Mouse (Mus musculus) heart, adult 2 months (tissue): ENCODE results near the gene D430042O09Rik. TPM values are rescaled to one million over a fixed set of nuclear protein-coding genes. Genes with fewer than 3 reads are reported as not detected.

Experiments used
- DNase-seq, 2 experiments: peaks; one replicate each; pipeline ENCODE4 v3.0.0; 2021
- H3K27ac ChIP-seq: fragments of 200-600 bp; 2 replicates; pipeline ENCODE4 v1.8.1; 2022
- H3K27me3 ChIP-seq: fragments of 200-500 bp; 2 replicates; pipeline ENCODE4 v1.6.1; 2012; ENCODE audit warnings: mild to moderate bottlenecking, low read length, inconsistent platforms, mixed read lengths; ENCODE audit not compliant: control insufficient read depth, insufficient read depth
- H3K36me3 ChIP-seq: fragments of 200-500 bp; 2 replicates; pipeline ENCODE4 v1.6.1; 2012; ENCODE audit warnings: low read length, inconsistent platforms; ENCODE audit not compliant: control insufficient read depth, insufficient read depth
- H3K4me1 ChIP-seq: fragments of 200-500 bp; 2 replicates; pipeline ENCODE4 v1.6.1; 2011; ENCODE audit warnings: low read length; ENCODE audit not compliant: control insufficient read depth, insufficient read depth
- H3K4me3 ChIP-seq: fragments of 200-600 bp; 2 replicates; pipeline ENCODE4 v1.8.1; 2022
- H3K79me2 ChIP-seq: fragments of 200-500 bp; replicated peaks from 2 replicates; pipeline ENCODE4 v1.6.1; 2012; ENCODE audit warnings: mild to moderate bottlenecking, inconsistent platforms, low read length, moderate library complexity, mixed read lengths; ENCODE audit not compliant: control insufficient read depth, insufficient read depth
- H3K9ac ChIP-seq: fragments of 200-500 bp; 2 replicates; pipeline ENCODE4 v1.6.1; 2012; ENCODE audit warnings: low read depth, mild to moderate bottlenecking, control low read depth, inconsistent platforms, low read length, mixed read lengths
- CTCF ChIP-seq: fragments of 200-600 bp; IDR thresholded peaks from 2 replicates; pipeline ENCODE4 v1.8.1; 2022; ENCODE audit warnings: antibody characterized with exemption, mild to moderate bottlenecking, moderate library complexity
- EP300 ChIP-seq: fragments of 200-500 bp; IDR thresholded peaks from 2 replicates; pipeline ENCODE4 v1.6.1; 2011; ENCODE audit warnings: low read depth, low read length, control low read depth; ENCODE audit not compliant: insufficient read depth
- POLR2A ChIP-seq: fragments of 200-500 bp; IDR thresholded peaks from 2 replicates; pipeline ENCODE4 v1.6.1; 2011; ENCODE audit warnings: mild to moderate bottlenecking, low read depth, low read length, control low read depth; ENCODE audit not compliant: insufficient read depth
- WGBS: fragments of 180-500 bp; shearing (Covaris S2); methylation state at CpG from one replicate; pipeline ENCODE4 v1.1.7; 2018; 5-methylcytosine and 5-hydroxymethylcytosine counted together
- intact Hi-C: fragments of 180-260 bp; cut with DNase I; formaldehyde crosslinking; loops from one replicate; pipeline ENCODE4 v1.15.1; 2025
- polyA plus RNA-seq: library from polyadenylated mRNA; depleted of rRNA; stranded (reverse); fragments of >200 nt; gene quantifications from 2 replicates; pipeline ENCODE4 v1.2.3, GENCODE M21; 2012
- total RNA-seq, 2 experiments: library from RNA; stranded (reverse); gene quantifications; 2 replicates each; pipeline ENCODE4 v1.2.3; 2021

Gene D430042O09Rik
- total and polyA plus RNA-seq, 3 experiments, result 8.2 to 11.5 (median 9.3) TPM

GRCm38 (mm10) chr7:125744774-125745173, 37.1 kb downstream of the D430042O09Rik start:
- H3K27me3 ChIP-seq, result no peaks in the 10 kb centered on the region
- no peaks in the 10 kb centered on the region for H3K79me2 ChIP-seq
- intact Hi-C loops, result no loop called here
- H3K27ac ChIP-seq, result no peak overlapping the region
- no peak for DNase-seq
- H3K9ac ChIP-seq, result no peak overlapping the region
- TF ChIP-seq EP300 (no peak), POLR2A (no peak), CTCF (no peak)
- H3K4me3 ChIP-seq, result no peak overlapping the region
- WGBS, result 66% methylated on average over 1 of the region's 1 CpGs
- H3K36me3 ChIP-seq, result no peaks in the 10 kb centered on the region
- H3K4me1 ChIP-seq, result peaks cover 6% of the 10 kb centered on the region

GRCm38 (mm10) chr7:125746621-125747315, 39.1 kb downstream of the D430042O09Rik start:
- no peak overlapping the region for H3K4me3 ChIP-seq
- H3K36me3 ChIP-seq, result no peaks in the 10 kb centered on the region
- H3K79me2 ChIP-seq, result no peaks in the 10 kb centered on the region
- no peak overlapping the region for H3K27ac ChIP-seq
- no peak for DNase-seq
- 93% methylated on average over 2 of the region's 2 CpGs for WGBS
- H3K9ac ChIP-seq, result no peak overlapping the region
- no peak for TF ChIP-seq CTCF
- no peak for TF ChIP-seq POLR2A
- TF ChIP-seq EP300, result no peak
- H3K27me3 ChIP-seq, result no peaks in the 10 kb centered on the region
- intact Hi-C loops, result no loop called here
- H3K4me1 ChIP-seq, result no peaks in the 10 kb centered on the region

- 70% methylated on average over 7 of the region's 7 CpGs for whole genome bisulfite sequencing
- H3K4me1 ChIP-seq, result no peaks in the 10 kb centered on the region
- no peak overlapping the region for H3K4me3 ChIP-seq
- DNase-seq, result no peak
- H3K36me3 ChIP-seq, result no peaks in the 10 kb centered on the region
- no peaks in the 10 kb centered on the region for H3K27me3 ChIP-seq
- H3K79me2 ChIP-seq, result no peaks in the 10 kb centered on the region
- TF ChIP-seq CTCF (peak; percentile 59), EP300 (no peak)
- H3K27ac ChIP-seq, result no peak overlapping the region
- no peak overlapping the region for H3K9ac ChIP-seq
- intact Hi-C loops, result no loop called here
Observed at GRCm38 (mm10) chr7:125747316-125747690, 39.6 kb downstream of the D430042O09Rik start.

GRCm38 (mm10) chr7:125748186-125748585, 40.5 kb downstream of the D430042O09Rik start:
- Histone ChIP-seq H3K79me2 (no peaks in the 10 kb centered on the region), H3K4me1 (no peaks in the 10 kb centered on the region), H3K36me3 (no peaks in the 10 kb centered on the region), H3K27me3 (no peaks in the 10 kb centered on the region), H3K9ac (no peak overlapping the region), H3K4me3 (no peak overlapping the region), H3K27ac (no peak overlapping the region)
- 56% methylated on average over 3 of the region's 3 CpGs for WGBS
- intact Hi-C loops, result loop anchor here (2.0 kb wide), 1 partner anchor 341 kb away; no protein-coding TSS in a partner anchor
- DNase-seq, result no peak
- no peak for TF ChIP-seq EP300
- peak; percentile 79 for TF ChIP-seq CTCF

GRCm38 (mm10) chr7:125752699-125753325, 45.1 kb downstream of the D430042O09Rik start:
- intact Hi-C loops, result loop anchor here (5.0 kb wide), 1 partner anchor 69 kb away; no protein-coding TSS in a partner anchor
- Histone ChIP-seq H3K9ac (no peak overlapping the region), H3K4me3 (no peak overlapping the region), H3K36me3 (no peaks in the 10 kb centered on the region), H3K27me3 (no peaks in the 10 kb centered on the region), H3K4me1 (no peaks in the 10 kb centered on the region), H3K79me2 (no peaks in the 10 kb centered on the region), H3K27ac (peak overlapping the region; percentile 47)
- DNase-seq, result no peak
- no peak for TF ChIP-seq EP300
- no peak for TF ChIP-seq POLR2A
- no peak for TF ChIP-seq CTCF
- WGBS, result 64% methylated on average over 7 of the region's 7 CpGs

GRCm38 (mm10) chr7:125753326-125753715, 45.6 kb downstream of the D430042O09Rik start:
- H3K27me3 ChIP-seq, result no peaks in the 10 kb centered on the region
- TF ChIP-seq EP300, result no peak
- no peak for TF ChIP-seq POLR2A
- TF ChIP-seq CTCF, result no peak
- H3K4me3 ChIP-seq, result no peak overlapping the region
- H3K27ac ChIP-seq, result peak overlapping the region; percentile 47
- intact Hi-C loops, result loop anchor here (5.0 kb wide), 1 partner anchor 69 kb away; no protein-coding TSS in a partner anchor
- no peaks in the 10 kb centered on the region for H3K36me3 ChIP-seq
- peak in 1 of 2 experiments; percentile 9 for DNase-seq
- no peak overlapping the region for H3K9ac ChIP-seq
- 58% methylated on average over 3 of the region's 3 CpGs for WGBS
- H3K4me1 ChIP-seq, result peaks cover 2% of the 10 kb centered on the region; the same call in 1 of the 2 replicates
- H3K79me2 ChIP-seq, result no peaks in the 10 kb centered on the region
